Mouse (Mus musculus): Measurements from ENCODE around the gene Usp36.

GRCm38 (mm10) chr11:118253447-118254158, 36.4 kb downstream of the Usp36 start:
- TF ChIP-seq CTCF (IDR thresholded peaks at IDR 0.05; ENCODE audit: borderline replicate concordance, insufficient read depth, low read length) (no peak), POLR2A (IDR thresholded peaks at IDR 0.05; ENCODE audit: low read depth, low read length) (no peak)
